Mouse (Mus musculus) layer of hippocampus, adult 6 months (tissue): ENCODE measurements around the gene Cobll1. TPM values are rescaled to one million over a fixed set of nuclear protein-coding genes. Genes with fewer than 3 reads are reported as not detected.

Source experiments
- long read RNA-seq, 2 experiments: library from polyadenylated mRNA; unstranded; transcript quantifications; one replicate each; pipeline ENCODE4 v2.0.0; 2019 to 2020
- polyA plus RNA-seq: library from polyadenylated mRNA; unstranded; fragments of <200 nt; fragmentation: Nextera tagmentation; gene quantifications from 2 replicates; pipeline ENCODE4 v1.2.3, GENCODE M21; 2021

The Cobll1 gene
- 2.4 and 3.5 TPM in 2 replicates for polyA plus RNA-seq
- long read RNA-seq, experiment 1, partial matches to known transcripts: 0 of 1 reads
- long read RNA-seq, experiment 1, other reads (novel, unspliced or antisense): 1 of 1 reads
- long read RNA-seq, experiment 2, full-length matches to known transcripts: 4 of 20 reads
- long read RNA-seq, experiment 2, partial matches to known transcripts: 7 of 20 reads
- long read RNA-seq, experiment 2, other reads (novel, unspliced or antisense): 9 of 20 reads

DNA sequence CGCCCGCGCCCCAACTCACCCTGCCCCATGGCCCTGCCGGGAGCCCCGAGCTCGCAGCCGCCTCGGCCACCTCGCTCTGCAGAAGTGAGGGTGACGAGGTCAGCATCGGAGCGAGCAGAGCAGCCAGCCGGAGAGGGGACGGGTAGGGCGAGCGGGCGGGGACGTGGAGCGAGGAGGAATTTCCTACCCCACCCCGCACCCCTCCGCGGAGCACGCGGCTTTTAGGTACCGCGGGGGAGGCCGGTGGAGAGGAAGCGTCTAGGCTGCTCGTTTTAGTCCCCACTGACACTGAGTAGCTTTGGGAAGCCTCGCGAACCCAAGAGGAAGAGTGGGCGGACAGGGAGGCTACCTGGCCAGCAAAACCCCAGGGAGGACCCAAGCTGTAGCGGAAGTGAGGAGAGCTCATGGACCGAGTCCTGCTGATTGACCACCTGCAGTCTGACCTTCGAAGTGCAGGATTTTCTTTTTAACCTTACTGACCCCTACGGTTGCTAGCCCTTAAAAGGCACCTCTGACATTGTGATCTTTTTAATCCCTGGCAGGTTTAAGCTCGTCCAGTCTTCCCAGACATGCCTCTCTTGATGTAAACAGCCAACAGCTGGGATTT lies at the start of gene Cobll1:
Cobll1 (minus strand) TSS at position 440 of the 607 bp plus-strand sequence.

Other genes with a start within 250 kb of the Cobll1 start
- gene Grb14, start 214.4 kb downstream of the Cobll1 start, polyA plus RNA-seq: 43.0 and 58.0 TPM in 2 replicates
- 1.1 and 1.5 TPM in 2 replicates for gene Slc38a11, start 124.6 kb upstream of the Cobll1 start, polyA plus RNA-seq